Mouse (Mus musculus): ENCODE results near the gene Cd40. TPM values are rescaled to one million over a fixed set of nuclear protein-coding genes. Genes with fewer than 3 reads are reported as not detected.

Cd40 gene
- total RNA-seq, 1 experiment from 2014 or later: 3.3 TPM

- no peak for DNase-seq
These were observed 1.1 kb downstream of the Cd40 start for GRCm38 (mm10) chr2:165056377-165057085.

- no peak for DNase-seq
These were observed 4.5 kb downstream of the Cd40 start for GRCm38 (mm10) chr2:165059961-165060360.

- DNase-seq: no peak
These were observed 6.4 kb downstream of the Cd40 start for GRCm38 (mm10) chr2:165061638-165062433.

- no peak for DNase-seq
These were observed 9.1 kb downstream of the Cd40 start for GRCm38 (mm10) chr2:165064489-165064888.

GRCm38 (mm10) chr2:165068806-165069205 lies 13.4 kb downstream of the Cd40 start:
- no peak for DNase-seq

- DNase-seq: peak; percentile 81
These were observed 14.8 kb downstream of the Cd40 start for GRCm38 (mm10) chr2:165070096-165070816.

GRCm38 (mm10) chr2:165073381-165073781 lies 18.0 kb downstream of the Cd40 start:
- DNase-seq: no peak

GRCm38 (mm10) chr2:165074081-165074884 lies 18.9 kb downstream of the Cd40 start:
- DNase-seq: no peak

- DNase-seq: peak; percentile 86
These were observed 19.5 kb downstream of the Cd40 start for GRCm38 (mm10) chr2:165074937-165075336.

- DNase-seq: no peak
These were observed 21.6 kb downstream of the Cd40 start for GRCm38 (mm10) chr2:165077055-165077454.

- DNase-seq: no peak
These were observed 22.6 kb downstream of the Cd40 start for GRCm38 (mm10) chr2:165078045-165078444.

- peak; percentile 75 for DNase-seq
These were observed 23.2 kb downstream of the Cd40 start for GRCm38 (mm10) chr2:165078605-165079004.

- peak; percentile 61 for DNase-seq
These were observed 25.2 kb downstream of the Cd40 start for GRCm38 (mm10) chr2:165080657-165081056.

GRCm38 (mm10) chr2:165081257-165081656 lies 25.8 kb downstream of the Cd40 start:
- DNase-seq: no peak

GRCm38 (mm10) chr2:165086634-165087033 lies 31.2 kb downstream of the Cd40 start:
- no peak for DNase-seq

- no peak for DNase-seq
These were observed 34.0 kb downstream of the Cd40 start for GRCm38 (mm10) chr2:165089470-165089869.

- no peak for DNase-seq
These were observed 35.2 kb downstream of the Cd40 start, which contains the start of gene 1700025C18Rik for GRCm38 (mm10) chr2:165090650-165091049. TSS of gene 1700025C18Rik (minus strand) at chr2:165090750.

- DNase-seq: peak; percentile 86
These were observed 36.1 kb downstream of the Cd40 start for GRCm38 (mm10) chr2:165091433-165091965.

- no peak for DNase-seq
These were observed 37.0 kb downstream of the Cd40 start for GRCm38 (mm10) chr2:165092393-165092792.

- no peak for DNase-seq
These were observed 40.9 kb downstream of the Cd40 start for GRCm38 (mm10) chr2:165096367-165096766.

GRCm38 (mm10) chr2:165098861-165099260 lies 43.4 kb downstream of the Cd40 start:
- no peak for DNase-seq

GRCm38 (mm10) chr2:165100749-165101148 lies 45.3 kb downstream of the Cd40 start:
- no peak for DNase-seq

Measured in adrenal gland, postnatal 14 days (tissue).